ENCODE assay signal across 8 mouse cellular contexts in genomic region chr7:45705873-45706281, GRCm38 (mm10). TPM values are rescaled to one million over a fixed set of nuclear protein-coding genes. Genes with fewer than 3 reads are reported as not detected.
DNase-seq lines count a peak whose midpoint lies in the region; ATAC-seq and TF ChIP-seq lines count a peak whose summit lies in the region.

No protein-coding gene starts in this region.

- H3K36me3 ChIP-seq in spleen, adult 2 months (ENCODE audit: control insufficient read depth, insufficient read depth, low read length), result peaks cover 6% of the 10 kb centered on the region
- H3K36me3 ChIP-seq in limb, embryonic 11.5 days (ENCODE audit: control insufficient read depth, insufficient read depth, low read length), result peaks cover 2% of the 10 kb centered on the region; the same call in 1 of the 2 replicates
- peaks cover 12% of the 10 kb centered on the region for H3K36me3 ChIP-seq in midbrain, embryonic 14.5 days (ENCODE audit: control insufficient read depth, insufficient read depth, low read length)

- no peak for TF ChIP-seq POLR2A in spleen, adult 2 months (IDR thresholded peaks at IDR 0.05; ENCODE audit: low read depth, low read length)

- no peak for TF ChIP-seq CTCF in spleen, adult 2 months (IDR thresholded peaks at IDR 0.05; ENCODE audit: extremely low read depth, insufficient read depth, insufficient read length, insufficient replicate concordance)

- WGBS in spleen, adult 2 months, result under 1% methylated on average over 7 of the region's 7 CpGs
- WGBS in limb, embryonic 11.5 days, result 1% methylated on average over 7 of the region's 7 CpGs
- WGBS in midbrain, embryonic 14.5 days, result 0% methylated on average over 7 of the region's 7 CpGs

- no peak for ATAC-seq in limb, embryonic 11.5 days (ENCODE audit: insufficient number of reproducible peaks, low FRiP score, low TSS enrichment, low read depth)
- no peak for ATAC-seq in midbrain, embryonic 14.5 days (ENCODE audit: low FRiP score, low TSS enrichment)

- H3K4me3 ChIP-seq in spleen, adult 2 months (ENCODE audit: extremely low read depth, insufficient read depth, insufficient read length), result peak overlapping the region; percentile 71
- peak overlapping the region; percentile 49 for H3K4me3 ChIP-seq in limb, embryonic 11.5 days (ENCODE audit: low read depth, low read length)
- H3K4me3 ChIP-seq in midbrain, embryonic 14.5 days (replicated peaks; ENCODE audit: low read depth, low read length), result peak overlapping the region; percentile 51

- DNase-seq in spleen, adult 2 months (ENCODE audit: low read depth in 1 of 2, low spot score in 2 of 2), result no peak
- no peak for DNase-seq in spleen, adult 12 weeks (ENCODE audit: low spot score)
- DNase-seq in cerebellum, postnatal 36 days, result peak; percentile 78 to 86
- peak; percentile 100 for DNase-seq in heart, adult 11 months
- peak; percentile 96 for DNase-seq in kidney, adult 11 months
- peak; percentile 68 for DNase-seq in limb, embryonic 11.5 days (ENCODE audit: low spot score)
- no peak for DNase-seq in midbrain, embryonic 14.5 days
- DNase-seq in testis, postnatal 10 days (ENCODE audit: low spot score), result peak; percentile 93

- peak overlapping the region; percentile 72 for H3K4me2 ChIP-seq in limb, embryonic 11.5 days (ENCODE audit: low read depth, severe bottlenecking)
- H3K4me2 ChIP-seq in midbrain, embryonic 14.5 days (ENCODE audit: low read length), result peak overlapping the region; percentile 96

- peak overlapping the region; percentile 72 for H3K9ac ChIP-seq in limb, embryonic 11.5 days (ENCODE audit: low read length)
- H3K9ac ChIP-seq in midbrain, embryonic 14.5 days (replicated peaks; ENCODE audit: low read length), result 0 out of 2 replicates have a peak overlapping the region, but pooled peaks have one; percentile 39

- H3K9me3 ChIP-seq in limb, embryonic 11.5 days (ENCODE audit: control insufficient read depth, low read length), result no peaks in the 10 kb centered on the region
- H3K9me3 ChIP-seq in midbrain, embryonic 14.5 days (ENCODE audit: control insufficient read depth, low read length), result no peaks in the 10 kb centered on the region

- H3K27me3 ChIP-seq in spleen, adult 2 months (ENCODE audit: control insufficient read depth, insufficient read depth, low read length), result no peaks in the 10 kb centered on the region
- H3K27me3 ChIP-seq in limb, embryonic 11.5 days (ENCODE audit: control insufficient read depth, insufficient read depth, low read length), result no peaks in the 10 kb centered on the region
- no peaks in the 10 kb centered on the region for H3K27me3 ChIP-seq in midbrain, embryonic 14.5 days (ENCODE audit: control insufficient read depth, insufficient read depth, low read length)

- peaks cover 23% of the 10 kb centered on the region for H3K4me1 ChIP-seq in spleen, adult 2 months (ENCODE audit: control insufficient read depth, insufficient read depth, insufficient read length)
- H3K4me1 ChIP-seq in limb, embryonic 11.5 days (ENCODE audit: control insufficient read depth, insufficient read depth, low read length), result peaks cover 34% of the 10 kb centered on the region
- H3K4me1 ChIP-seq in midbrain, embryonic 14.5 days (ENCODE audit: control insufficient read depth, insufficient read depth, low read length), result peaks cover 80% of the 10 kb centered on the region

- H3K27ac ChIP-seq in spleen, adult 2 months (ENCODE audit: insufficient read depth, low read length), result peak overlapping the region; percentile 84
- no peak overlapping the region for H3K27ac ChIP-seq in limb, embryonic 11.5 days (replicated peaks; ENCODE audit: low read depth, low read length)
- H3K27ac ChIP-seq in midbrain, embryonic 14.5 days (replicated peaks; ENCODE audit: low read depth, low read length), result no peak overlapping the region

RNA-seq across cellular contexts. Expression of gene Dbp, which starts 1.0 kb away (rescaled TPM):
- 20.0 and 30.1 TPM in 2 replicates for polyA plus RNA-seq in spleen, adult 2 months (2012; rRNA removed)
- 4.2 and 4.9 TPM in 2 replicates for polyA plus RNA-seq in limb, embryonic 11.5 days (2014; fragmentation: Nextera tagmentation; extraction: Ambion mirVana)
- 1.9 and 4.3 TPM in 2 replicates for polyA plus RNA-seq in midbrain, embryonic 14.5 days (2014; fragmentation: Nextera tagmentation; extraction: Ambion mirVana)

RNA-seq across cellular contexts. Expression of gene Car11, which starts 6.2 kb away (rescaled TPM):
- 2.4 and 4.6 TPM in 2 replicates for polyA plus RNA-seq in spleen, adult 2 months (2012; rRNA removed)
- polyA plus RNA-seq in limb, embryonic 11.5 days (2014; fragmentation: Nextera tagmentation; extraction: Ambion mirVana), result 5.1 and 5.5 TPM in 2 replicates
- polyA plus RNA-seq in midbrain, embryonic 14.5 days (2014; fragmentation: Nextera tagmentation; extraction: Ambion mirVana), result 28.1 and 49.1 TPM in 2 replicates

RNA-seq across cellular contexts. Expression of gene Rpl18, which starts 9.4 kb away (rescaled TPM):
- polyA plus RNA-seq in spleen, adult 2 months (2012; rRNA removed), result 1,792 and 2,504 TPM in 2 replicates
- 1,181 and 1,244 TPM in 2 replicates for polyA plus RNA-seq in limb, embryonic 11.5 days (2014; fragmentation: Nextera tagmentation; extraction: Ambion mirVana)
- 631 and 710 TPM in 2 replicates for polyA plus RNA-seq in midbrain, embryonic 14.5 days (2014; fragmentation: Nextera tagmentation; extraction: Ambion mirVana)

RNA-seq across cellular contexts. Expression of gene Sec1, which starts 11.7 kb away (rescaled TPM):
- 0.68 and 1.5 TPM in 2 replicates for polyA plus RNA-seq in spleen, adult 2 months (2012; rRNA removed)
- polyA plus RNA-seq in limb, embryonic 11.5 days (2014; fragmentation: Nextera tagmentation; extraction: Ambion mirVana), result 0.11 and 0.37 TPM in 2 replicates
- 0.21 TPM in 1 of 2 replicates, not detected in the other for polyA plus RNA-seq in midbrain, embryonic 14.5 days (2014; fragmentation: Nextera tagmentation; extraction: Ambion mirVana)

RNA-seq across cellular contexts. Expression of gene Sphk2, which starts 11.9 kb away (rescaled TPM):
- polyA plus RNA-seq in spleen, adult 2 months (2012; rRNA removed), result 41.0 and 56.3 TPM in 2 replicates
- polyA plus RNA-seq in limb, embryonic 11.5 days (2014; fragmentation: Nextera tagmentation; extraction: Ambion mirVana), result 28.4 and 28.5 TPM in 2 replicates
- polyA plus RNA-seq in midbrain, embryonic 14.5 days (2014; fragmentation: Nextera tagmentation; extraction: Ambion mirVana), result 17.2 and 19.2 TPM in 2 replicates

Comparison
In these comparisons a context has a peak if more than half of its experiments do, and no peak if none do; other contexts are left out.
1. DNase-seq: peak in cerebellum, postnatal 36 days (2 of 2), heart, adult 11 months (single experiment), kidney, adult 11 months (single experiment), limb, embryonic 11.5 days (single experiment) and testis, postnatal 10 days (single experiment); none in spleen, adult 2 months (0 of 2), spleen, adult 12 weeks (single experiment) and midbrain, embryonic 14.5 days (single experiment).
2. Peak in every context shown above with its lines, with median percentiles within 50 percentile points of each other: H3K4me3 ChIP-seq.